Mouse (Mus musculus) NIH3T3 (cell line): ENCODE measurements at regions not wholly inside any gene's neighbourhood (a gene's known extent, or its start where the extent isn't known, plus 50 kb on each side); places are given as distances from the start of the nearest gene placed in this dataset.
A peak's percentile ranks its signal among the peaks of the same experiment; 100 is the strongest.

Experiments used
- DNase-seq: peaks from one replicate; pipeline ENCODE4 v3.0.0-alpha.2; 2012; ENCODE audit warnings: low read depth

- no peak for DNase-seq
Measured at GRCm38 (mm10) chr19:37754024-37754423, 56.4 kb downstream of the Cyp26a1 start.

DNA sequence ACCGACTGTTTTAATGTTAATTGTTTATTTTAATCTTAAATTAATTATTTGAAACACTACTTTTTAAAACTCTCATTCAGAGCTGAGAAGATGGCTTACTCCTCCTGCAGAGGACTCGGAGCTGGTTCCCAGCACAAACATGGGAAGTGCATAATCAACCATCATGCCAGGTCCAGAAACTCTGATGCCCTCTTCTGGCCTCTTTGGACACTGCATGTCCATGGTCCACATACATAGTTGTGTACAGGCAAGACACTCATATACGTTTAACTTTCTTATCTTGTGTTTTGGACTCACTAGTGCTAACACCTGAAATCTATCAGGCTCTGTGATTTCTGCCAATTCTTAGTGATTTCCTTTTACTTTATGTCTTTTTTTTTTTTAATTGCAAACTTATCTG lies 57.8 kb downstream of the Cyp26a1 start:
- DNase-seq: peak; percentile 42

- no peak for DNase-seq
Measured at GRCm38 (mm10) chr19:37769376-37769775, 71.8 kb downstream of the Cyp26a1 start.

DNA sequence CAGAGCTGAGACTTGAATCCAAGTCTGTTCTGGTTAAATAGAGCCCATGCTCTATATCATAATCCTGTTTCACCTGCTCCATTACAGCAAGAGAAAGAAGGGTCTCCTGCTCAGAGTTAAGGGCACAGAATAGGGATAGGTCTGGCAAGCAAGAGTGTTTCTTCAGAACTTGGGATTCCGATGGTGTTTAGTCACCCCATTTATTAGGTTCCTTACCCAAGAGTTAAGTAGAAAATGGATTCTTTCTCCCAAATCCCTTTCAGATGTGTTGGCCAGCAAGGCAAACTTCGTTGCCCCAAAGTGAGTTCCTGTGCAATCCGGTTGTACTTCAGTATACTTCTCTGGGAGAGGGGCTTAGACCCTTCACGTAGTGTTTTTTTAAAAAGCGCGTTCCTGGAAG lies 74.4 kb downstream of the Cyp26a1 start:
- DNase-seq: peak; percentile 79

- no peak for DNase-seq
Measured at GRCm38 (mm10) chr19:37774551-37774950, 77.0 kb downstream of the Cyp26a1 start.

- DNase-seq: no peak
Measured at GRCm38 (mm10) chr19:37774966-37775365, 77.4 kb downstream of the Cyp26a1 start.

- DNase-seq: no peak
Measured at GRCm38 (mm10) chr19:37777961-37778360, 80.4 kb downstream of the Cyp26a1 start.

DNA sequence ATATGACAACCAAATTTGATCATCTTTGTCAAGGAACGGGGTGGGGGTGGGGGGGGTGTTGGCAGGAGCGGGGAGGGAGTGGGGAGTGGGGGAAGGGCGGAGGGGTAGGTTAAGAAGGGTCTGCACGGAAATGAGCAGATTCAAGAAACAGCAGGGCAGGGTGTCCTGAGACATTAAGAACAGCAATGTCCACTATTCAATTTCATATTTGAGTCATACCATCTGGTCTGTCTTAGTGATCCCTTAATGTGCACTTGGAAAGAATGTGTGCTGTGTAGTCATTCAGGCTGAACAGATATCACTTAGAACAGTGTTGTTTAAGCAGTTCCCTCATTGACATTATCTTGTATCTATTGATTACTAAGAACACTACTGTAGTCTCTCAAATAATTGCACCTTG lies 81.0 kb downstream of the Cyp26a1 start:
- DNase-seq: peak; percentile 22

GRCm38 (mm10) chr19:37788540-37788939 lies 90.9 kb downstream of the Cyp26a1 start:
- no peak for DNase-seq

DNA sequence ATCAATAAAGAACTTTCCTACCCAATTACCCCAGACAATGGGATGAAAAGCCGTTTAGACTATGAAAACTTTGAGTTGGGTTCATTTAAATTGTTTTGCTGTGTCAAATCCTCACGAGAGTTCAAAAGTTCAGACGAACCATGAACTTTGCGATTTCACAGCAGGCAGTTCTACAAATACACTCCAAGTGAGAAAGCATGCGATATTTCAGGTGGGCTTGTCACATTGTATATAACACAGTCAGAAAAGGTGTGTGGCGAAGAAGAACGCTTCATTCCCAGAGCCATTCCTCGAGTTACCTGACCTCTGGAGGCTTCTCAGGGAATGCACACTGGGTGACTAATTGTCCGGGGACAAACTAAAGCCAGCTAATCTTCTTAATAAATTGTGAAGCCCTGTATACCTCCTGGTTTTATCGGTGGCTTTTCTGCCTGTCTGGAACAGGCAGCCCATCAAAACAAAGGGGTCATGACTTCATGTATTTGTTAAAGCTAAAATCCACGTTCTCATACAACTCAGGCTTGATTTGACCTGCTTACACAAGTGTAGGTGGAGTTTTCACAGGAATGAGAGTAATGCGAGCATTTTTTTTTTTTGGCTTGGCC lies 92.1 kb downstream of the Cyp26a1 start:
- no peak for DNase-seq

GRCm38 (mm10) chr19:37790281-37791073 lies 92.9 kb downstream of the Cyp26a1 start:
- no peak for DNase-seq

DNA sequence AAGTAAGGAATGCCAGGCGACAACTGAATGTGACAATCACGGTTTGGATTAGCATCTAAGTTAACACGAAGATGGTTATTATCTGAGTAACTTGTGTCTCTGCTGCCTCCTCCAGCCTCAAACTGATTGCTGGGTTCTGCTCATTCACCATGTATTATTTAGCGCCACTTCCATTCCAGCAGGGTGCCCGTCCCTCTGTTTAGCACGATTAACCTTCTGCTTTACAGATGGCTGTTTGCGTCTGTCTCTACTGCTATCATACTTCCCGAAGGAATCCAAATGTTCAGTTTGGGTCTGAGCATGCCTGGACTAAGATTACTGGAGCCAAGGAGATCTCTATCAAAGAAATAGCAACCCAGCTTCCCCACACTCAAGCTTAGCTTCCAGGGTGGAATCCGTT lies 95.6 kb downstream of the Cyp26a1 start:
- no peak for DNase-seq

DNA sequence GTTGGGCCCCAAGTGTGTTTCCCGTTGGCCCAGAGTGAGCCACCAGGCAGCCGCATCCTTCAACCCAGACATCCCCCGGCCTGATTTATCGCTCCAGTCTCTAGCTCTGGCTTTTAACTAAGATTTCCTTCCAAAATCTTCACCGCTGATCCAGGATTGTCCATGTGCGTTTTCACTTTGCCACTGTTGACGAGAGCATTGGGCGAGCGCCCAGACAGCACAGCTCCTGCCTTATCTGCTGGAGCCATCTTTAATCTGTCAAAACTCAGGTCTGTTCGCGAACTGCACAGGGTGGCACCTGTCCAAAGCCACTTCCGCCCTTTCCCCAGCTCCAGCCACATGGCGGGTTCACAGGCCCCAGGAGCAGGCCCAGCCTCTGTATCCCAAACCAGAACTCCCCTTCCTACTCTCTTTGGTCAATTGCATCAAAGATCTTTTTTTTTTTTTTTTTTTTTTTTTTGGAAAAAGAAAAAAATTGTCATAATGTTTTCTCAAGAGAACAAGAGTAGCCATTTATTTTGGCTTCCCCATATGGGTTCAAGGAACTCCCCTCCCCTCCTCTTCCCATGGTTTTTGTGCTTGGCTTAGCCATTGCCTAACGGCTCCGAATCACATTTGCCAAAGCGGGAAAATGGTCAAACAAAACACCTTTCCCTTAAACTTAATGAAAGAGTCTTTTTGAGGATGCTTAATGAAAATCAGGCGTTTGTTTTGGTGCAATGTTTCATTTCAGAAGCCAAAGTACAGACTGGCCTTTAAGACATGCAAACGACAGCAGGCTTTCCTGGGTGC lies 98.2 kb downstream of the Cyp26a1 start:
- DNase-seq: peak; percentile 36

- peak; percentile 23 for DNase-seq
Measured at GRCm38 (mm10) chr19:37800161-37800660, 102.6 kb downstream of the Cyp26a1 start.

DNA sequence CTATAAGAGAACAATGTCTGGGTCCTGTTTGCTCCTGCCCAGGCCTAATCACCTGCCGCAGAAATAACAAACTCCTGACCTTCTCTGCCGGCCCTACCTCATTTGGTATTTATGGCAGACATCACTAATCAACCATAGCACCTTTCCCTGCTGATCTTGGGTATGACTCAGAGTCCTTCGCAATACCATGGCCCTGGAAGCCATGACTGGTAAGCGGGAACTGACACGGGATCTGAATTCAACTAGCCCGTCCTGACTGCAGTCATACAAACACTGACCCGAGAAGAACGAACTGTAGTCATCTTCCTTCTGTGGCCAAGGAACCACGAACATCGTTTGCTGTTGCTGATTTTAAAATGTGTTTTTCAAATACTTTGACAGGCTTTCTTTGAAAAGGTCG lies 112.1 kb downstream of the Cyp26a1 start:
- peak; percentile 31 for DNase-seq

GRCm38 (mm10) chr19:37814089-37815073 lies 116.8 kb downstream of the Cyp26a1 start:
- peak; percentile 49 for DNase-seq

GRCm38 (mm10) chr19:37815627-37816026 lies 118.0 kb downstream of the Cyp26a1 start:
- DNase-seq: no peak

DNA sequence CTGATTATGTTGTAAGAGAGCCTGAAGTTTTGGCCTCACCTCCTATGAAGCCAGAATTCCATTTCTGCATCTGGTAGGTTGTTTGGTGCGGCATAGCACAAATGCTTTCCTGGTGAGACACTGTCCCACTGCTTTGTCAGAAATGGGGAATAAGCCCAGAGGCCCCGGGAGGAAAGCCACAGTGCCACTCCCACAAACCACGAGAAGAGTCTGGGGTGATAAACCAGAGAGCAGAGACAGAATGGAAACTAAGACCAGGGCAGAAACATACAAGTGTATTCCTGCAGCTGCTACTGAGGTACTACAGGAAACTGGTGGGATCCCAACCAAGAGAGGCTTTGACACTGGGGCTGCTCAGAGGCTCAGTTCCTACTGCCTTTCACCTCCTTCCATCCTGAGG lies 123.6 kb downstream of the Cyp26a1 start:
- DNase-seq: peak; percentile 88

DNA sequence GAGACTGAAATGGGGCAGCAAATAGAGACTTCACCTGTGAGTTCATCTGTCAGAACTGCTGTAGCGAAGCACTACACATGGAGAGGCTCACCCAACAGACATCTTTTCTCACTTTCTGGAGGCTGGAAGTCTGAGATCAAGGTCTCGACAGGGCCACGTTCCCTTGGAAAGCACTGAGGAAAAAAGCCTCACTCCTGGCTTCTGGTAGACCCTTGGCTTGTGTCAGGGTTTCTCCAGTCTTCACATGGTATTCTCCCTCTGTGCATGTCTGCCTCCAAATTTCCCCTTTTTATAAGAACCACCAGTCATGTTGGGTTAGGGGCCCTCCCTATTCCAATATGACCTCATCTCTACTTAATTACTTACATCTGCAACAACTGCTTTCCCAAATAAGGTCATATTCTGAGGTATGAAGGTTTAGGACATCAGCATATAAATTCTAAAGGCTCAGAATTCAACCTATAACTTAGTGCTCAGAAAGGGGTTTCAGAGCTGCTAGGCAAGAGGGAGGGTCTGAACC lies 124.1 kb downstream of the Cyp26a1 start:
- peak; percentile 81 for DNase-seq

DNA sequence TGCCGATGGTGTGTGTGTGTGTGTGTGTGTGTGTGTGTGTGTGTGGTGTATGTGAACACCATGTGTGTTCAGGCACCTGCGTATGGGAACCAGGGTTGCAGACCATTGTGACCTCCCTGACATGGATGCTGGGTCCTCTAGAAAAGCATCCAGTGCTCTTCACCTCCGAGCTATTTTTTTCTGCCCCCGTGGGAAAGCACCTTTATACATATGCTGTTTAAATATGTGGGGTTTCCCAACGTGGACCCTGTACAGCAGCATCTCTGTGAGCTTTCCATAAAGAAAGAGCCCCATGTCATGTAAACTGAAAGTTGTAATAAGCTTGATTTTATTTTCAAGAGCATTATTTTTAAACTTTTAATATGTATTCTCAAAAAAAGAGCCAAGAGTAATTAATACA lies 126.6 kb downstream of the Cyp26a1 start:
- no peak for DNase-seq

- peak; percentile 30 for DNase-seq
Measured at GRCm38 (mm10) chr19:37831406-37831805, 133.8 kb downstream of the Cyp26a1 start.
